Mouse (Mus musculus) thymus, postnatal 36 days (tissue): ENCODE results near the gene Atp8a1.

Experiments
- DNase-seq, 2 experiments: peaks; one replicate each; pipeline ENCODE4 v3.0.0; 2022; ENCODE audit warnings: mixed read lengths in 2 of 2

Gene Atp8a1

GRCm38 (mm10) chr5:67669436-67669896, 177.8 kb downstream of the Atp8a1 start:
- no peak for DNase-seq

- DNase-seq: no peak
These were observed 184.5 kb downstream of the Atp8a1 start for GRCm38 (mm10) chr5:67662715-67663114.

- DNase-seq: no peak
These were observed 187.4 kb downstream of the Atp8a1 start for GRCm38 (mm10) chr5:67659864-67660263.

- DNase-seq: no peak
These were observed 190.4 kb downstream of the Atp8a1 start for GRCm38 (mm10) chr5:67656821-67657259.

GRCm38 (mm10) chr5:67655696-67656519, 191.3 kb downstream of the Atp8a1 start:
- DNase-seq: no peak

GRCm38 (mm10) chr5:67654572-67654971, 192.7 kb downstream of the Atp8a1 start:
- no peak for DNase-seq

- DNase-seq: no peak
These were observed 193.7 kb downstream of the Atp8a1 start for GRCm38 (mm10) chr5:67653543-67653942.

- DNase-seq: no peak
These were observed 194.8 kb downstream of the Atp8a1 start for GRCm38 (mm10) chr5:67652468-67652867.

- no peak for DNase-seq
These were observed 197.2 kb downstream of the Atp8a1 start for GRCm38 (mm10) chr5:67650021-67650420.

- no peak for DNase-seq
These were observed 198.1 kb downstream of the Atp8a1 start for GRCm38 (mm10) chr5:67649156-67649555.

GRCm38 (mm10) chr5:67647568-67647967, 199.7 kb downstream of the Atp8a1 start:
- DNase-seq: peak; percentile 11 to 25

GRCm38 (mm10) chr5:67646756-67647529, 200.3 kb downstream of the Atp8a1 start:
- no peak for DNase-seq

GRCm38 (mm10) chr5:67643537-67644255, 203.5 kb downstream of the Atp8a1 start:
- no peak for DNase-seq

GRCm38 (mm10) chr5:67641406-67642120, 205.7 kb downstream of the Atp8a1 start:
- DNase-seq: no peak

- DNase-seq: no peak
These were observed 206.5 kb downstream of the Atp8a1 start for GRCm38 (mm10) chr5:67640596-67641312.

- DNase-seq: no peak
These were observed 212.9 kb downstream of the Atp8a1 start for GRCm38 (mm10) chr5:67634339-67634738.

- DNase-seq: no peak
These were observed 213.4 kb downstream of the Atp8a1 start for GRCm38 (mm10) chr5:67633831-67634268.

- no peak for DNase-seq
These were observed 214.0 kb downstream of the Atp8a1 start for GRCm38 (mm10) chr5:67633138-67633782.

- DNase-seq: no peak
These were observed 216.0 kb downstream of the Atp8a1 start for GRCm38 (mm10) chr5:67631261-67631660.

GRCm38 (mm10) chr5:67629861-67630260, 217.4 kb downstream of the Atp8a1 start:
- no peak for DNase-seq

- no peak for DNase-seq
These were observed 217.8 kb downstream of the Atp8a1 start for GRCm38 (mm10) chr5:67629440-67629839.
